Mouse (Mus musculus): ENCODE results near the gene Mlkl.

Gene Mlkl

DNA sequence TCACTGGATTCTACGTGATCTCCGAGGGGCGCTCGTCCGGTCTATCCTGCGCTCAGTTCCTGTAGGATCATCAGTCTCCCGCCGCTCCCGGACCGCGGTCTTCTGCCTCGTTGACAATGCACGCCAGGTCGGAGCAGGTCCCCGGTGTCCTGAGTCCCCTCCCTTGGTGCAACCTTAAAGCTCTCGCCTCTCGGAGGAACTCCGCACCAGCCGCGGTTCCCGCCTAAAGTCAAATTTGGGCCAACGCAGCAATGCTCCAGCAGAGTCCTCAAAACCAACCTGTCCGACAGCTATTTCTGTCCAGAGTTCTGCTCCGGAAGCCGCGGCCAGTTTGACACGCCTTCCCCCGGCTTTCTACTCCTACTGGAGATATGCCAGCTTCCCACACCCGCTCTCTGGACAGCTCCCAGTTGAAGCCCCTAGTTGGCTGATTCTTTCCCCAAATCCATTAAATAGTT lies at the start of gene Mlkl:
Gene Mlkl (minus strand): TSS at position 288 of the 458 bp plus-strand sequence.
- in situ Hi-C loops (cut with MboI; ENCODE audit: low sequenced_read_pairs) = no loop called here

DNA sequence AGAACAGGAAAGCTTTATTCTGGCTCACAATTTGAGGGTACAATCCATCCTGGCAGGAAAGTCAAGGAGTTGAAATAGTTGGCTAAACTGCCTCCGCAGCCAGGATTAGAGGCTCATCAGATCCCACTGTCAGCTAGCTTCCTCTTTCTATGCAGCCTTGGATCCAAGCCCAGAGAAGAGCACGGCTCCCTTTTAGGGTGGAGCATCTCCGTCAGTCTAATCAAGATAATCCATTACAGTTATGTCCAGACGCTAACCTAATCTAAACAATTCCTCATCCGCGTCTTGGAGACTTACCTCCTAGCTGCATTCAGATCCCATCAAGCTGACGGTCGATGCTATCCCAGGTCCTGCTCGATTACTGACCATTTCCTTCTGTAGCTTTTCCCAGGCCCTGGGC lies 47.9 kb upstream of the Mlkl start:
- in situ Hi-C loops (cut with MboI; ENCODE audit: low sequenced_read_pairs) = no loop called here

DNA sequence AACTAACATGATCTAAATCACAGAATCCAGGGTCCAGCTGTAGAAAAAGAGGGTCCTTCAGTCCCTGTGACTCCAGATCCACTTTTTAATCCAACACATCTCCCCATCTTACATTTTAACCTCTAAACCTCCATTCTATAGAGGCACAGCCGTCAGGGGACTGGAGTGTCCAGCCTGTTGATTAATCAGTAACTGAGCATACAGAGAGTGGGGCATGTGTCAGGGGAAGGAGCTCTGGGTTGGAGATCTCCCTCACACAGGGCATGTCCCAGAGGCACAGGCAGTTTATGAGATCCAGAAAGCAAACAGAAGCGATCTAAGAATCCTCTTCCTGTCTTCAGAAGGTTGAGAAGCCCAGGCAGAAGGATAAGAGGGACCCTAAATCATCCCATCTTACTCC lies 46.7 kb upstream of the Mlkl start:
- in situ Hi-C loops (cut with MboI; ENCODE audit: low sequenced_read_pairs) = no loop called here

- in situ Hi-C loops (cut with MboI; ENCODE audit: low sequenced_read_pairs) = no loop called here
Observed at GRCm38 (mm10) chr8:111375192-111375591, 37.2 kb upstream of the Mlkl start.

DNA sequence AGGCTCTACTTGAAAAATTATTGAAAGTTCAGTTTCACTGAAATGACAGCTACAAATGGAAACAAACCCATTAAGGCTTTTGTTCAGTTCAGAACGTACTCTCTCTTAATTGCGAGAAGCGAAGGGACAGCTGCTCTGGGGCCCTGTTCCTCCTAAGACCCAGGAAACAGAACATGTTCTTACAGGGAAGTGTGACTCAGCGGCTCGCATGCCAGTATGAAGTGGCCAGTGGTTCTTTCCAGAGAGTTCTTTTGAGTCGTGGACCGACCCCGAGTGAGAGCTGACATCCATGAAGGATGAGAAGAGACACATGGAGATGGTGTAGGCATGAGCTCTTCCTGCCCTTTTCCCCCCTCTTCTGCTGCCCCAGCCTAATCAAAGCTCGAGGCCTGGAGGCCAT lies 31.7 kb upstream of the Mlkl start:
- in situ Hi-C loops (cut with MboI; ENCODE audit: low sequenced_read_pairs) = no loop called here

- in situ Hi-C loops (cut with MboI; ENCODE audit: low sequenced_read_pairs) = no loop called here
Observed at GRCm38 (mm10) chr8:111367350-111367749, 29.4 kb upstream of the Mlkl start.

DNA sequence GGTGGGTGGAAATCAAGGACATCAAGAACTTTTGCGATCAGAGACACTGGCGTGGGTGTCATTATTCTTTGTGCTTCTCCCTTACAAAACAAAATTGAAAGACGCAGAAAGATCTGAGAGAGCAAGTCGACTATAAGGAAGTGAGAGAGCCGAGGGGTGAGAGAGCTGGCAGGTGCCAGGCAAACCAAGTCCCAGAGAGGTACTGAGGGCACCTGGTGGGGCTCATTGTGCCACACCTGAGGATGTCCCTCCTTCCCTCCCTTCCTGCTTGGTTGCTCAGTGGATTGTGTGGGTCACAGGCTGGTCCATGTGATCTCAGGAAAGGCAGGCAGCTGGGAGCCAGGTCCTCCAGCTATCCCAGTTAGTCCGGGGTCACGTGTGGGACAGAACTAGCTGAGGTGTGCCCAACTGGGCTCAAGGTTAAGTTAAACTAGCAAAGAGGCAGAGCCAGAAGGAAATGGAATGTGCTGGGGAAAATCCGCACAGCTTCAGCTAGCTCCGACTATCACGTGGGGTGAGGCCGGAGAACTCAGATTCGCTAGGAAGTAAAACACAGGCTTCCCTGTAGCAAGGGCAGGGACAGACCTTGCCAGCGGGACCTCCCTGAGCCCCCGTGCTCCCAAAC lies 28.7 kb upstream of the Mlkl start:
- in situ Hi-C loops (cut with MboI; ENCODE audit: low sequenced_read_pairs) = no loop called here

DNA sequence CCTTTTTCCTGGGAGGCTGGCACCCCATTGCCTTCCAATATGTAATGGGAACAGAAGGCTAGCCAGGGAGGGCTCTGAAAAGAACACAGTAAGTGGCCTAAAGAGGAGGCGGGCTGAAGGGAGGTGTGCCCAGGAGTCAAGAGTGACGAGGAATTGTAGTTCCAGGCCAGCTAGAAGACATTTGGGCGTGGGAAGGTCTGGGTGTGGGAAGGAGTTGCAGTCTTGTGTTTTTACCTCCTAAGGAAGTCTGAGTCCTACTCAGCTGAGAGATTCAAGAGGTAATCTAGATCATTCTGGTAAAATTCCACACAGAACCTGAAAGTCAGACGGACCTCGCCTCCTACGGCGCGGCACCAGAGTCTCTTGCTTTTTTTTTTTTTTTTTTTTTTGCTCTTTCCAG lies 25.5 kb upstream of the Mlkl start:
- in situ Hi-C loops (cut with MboI; ENCODE audit: low sequenced_read_pairs) = no loop called here

GRCm38 (mm10) chr8:111360579-111361209 lies 22.7 kb upstream of the Mlkl start:
- in situ Hi-C loops (cut with MboI; ENCODE audit: low sequenced_read_pairs) = no loop called here

GRCm38 (mm10) chr8:111359936-111360335 lies 22.0 kb upstream of the Mlkl start:
- in situ Hi-C loops (cut with MboI; ENCODE audit: low sequenced_read_pairs) = no loop called here

- in situ Hi-C loops (cut with MboI; ENCODE audit: low sequenced_read_pairs) = no loop called here
Observed at GRCm38 (mm10) chr8:111358905-111359304, 20.9 kb upstream of the Mlkl start.

- in situ Hi-C loops (cut with MboI; ENCODE audit: low sequenced_read_pairs) = no loop called here
Observed at GRCm38 (mm10) chr8:111357433-111357832, 19.5 kb upstream of the Mlkl start.

DNA sequence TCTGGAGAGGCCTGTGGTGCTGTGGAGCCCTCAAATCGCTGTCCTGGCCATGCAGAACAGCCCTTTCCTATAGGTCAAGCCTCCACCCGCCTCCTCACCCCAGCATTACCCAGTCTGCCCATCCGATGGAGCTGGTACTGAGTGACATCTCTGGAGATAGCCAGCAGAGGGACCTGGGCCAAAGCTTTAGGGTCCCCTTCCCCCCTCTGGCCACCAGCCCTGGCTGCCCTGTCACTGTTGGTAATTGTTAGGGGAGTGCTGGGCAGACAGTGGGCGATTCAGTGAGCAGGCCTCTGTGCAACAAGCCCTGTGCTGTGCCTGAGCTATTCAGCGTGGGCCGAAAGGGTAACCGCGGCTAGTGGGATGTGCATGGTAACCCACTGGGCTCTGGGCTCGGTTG lies 15.5 kb upstream of the Mlkl start:
- in situ Hi-C loops (cut with MboI; ENCODE audit: low sequenced_read_pairs) = loop anchor here (5.0 kb wide), 1 partner anchor 94 kb away; no protein-coding TSS in a partner anchor

DNA sequence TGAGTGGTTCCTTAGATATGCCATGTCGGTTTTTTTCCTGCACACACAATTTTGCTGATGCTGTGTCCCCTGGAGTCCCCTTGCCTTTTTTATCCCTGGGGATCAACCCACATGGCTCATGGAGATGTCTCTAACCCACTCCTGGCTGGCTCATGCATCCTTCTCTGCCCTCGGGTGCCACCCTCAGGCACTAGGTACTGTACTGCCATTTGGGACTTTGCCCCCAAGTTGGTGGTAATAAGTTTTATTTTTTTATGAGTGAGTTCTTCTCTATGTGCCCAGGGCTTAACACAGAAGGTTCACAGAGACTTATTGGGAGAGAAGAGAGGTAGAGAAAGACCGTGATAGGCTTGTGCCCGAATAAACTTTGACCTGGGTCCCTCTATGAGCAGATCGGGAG lies 14.3 kb upstream of the Mlkl start:
- in situ Hi-C loops (cut with MboI; ENCODE audit: low sequenced_read_pairs) = loop anchor here (5.0 kb wide), 1 partner anchor 95 kb away; no protein-coding TSS in a partner anchor

DNA sequence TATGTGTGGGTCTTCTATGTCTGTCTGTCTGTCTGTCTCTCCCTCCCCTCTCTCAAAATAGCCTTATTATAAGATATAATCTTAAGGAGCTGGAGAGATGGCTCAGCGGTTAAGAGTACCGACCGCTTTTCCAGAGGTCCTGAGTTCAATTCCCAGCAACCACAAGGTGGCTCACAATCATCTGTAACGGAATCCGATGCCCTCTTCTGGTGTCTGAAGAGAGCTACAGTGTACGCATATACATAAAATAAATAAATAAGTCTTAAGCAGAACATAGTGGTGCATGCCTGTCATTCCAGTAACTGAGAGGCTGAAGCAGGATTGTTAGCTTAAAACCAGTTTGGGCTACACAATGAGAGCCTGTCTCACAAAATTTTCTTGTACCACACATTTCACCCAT lies 12.6 kb upstream of the Mlkl start:
- in situ Hi-C loops (cut with MboI; ENCODE audit: low sequenced_read_pairs) = loop anchor here (5.0 kb wide), 1 partner anchor 97 kb away; no protein-coding TSS in a partner anchor

DNA sequence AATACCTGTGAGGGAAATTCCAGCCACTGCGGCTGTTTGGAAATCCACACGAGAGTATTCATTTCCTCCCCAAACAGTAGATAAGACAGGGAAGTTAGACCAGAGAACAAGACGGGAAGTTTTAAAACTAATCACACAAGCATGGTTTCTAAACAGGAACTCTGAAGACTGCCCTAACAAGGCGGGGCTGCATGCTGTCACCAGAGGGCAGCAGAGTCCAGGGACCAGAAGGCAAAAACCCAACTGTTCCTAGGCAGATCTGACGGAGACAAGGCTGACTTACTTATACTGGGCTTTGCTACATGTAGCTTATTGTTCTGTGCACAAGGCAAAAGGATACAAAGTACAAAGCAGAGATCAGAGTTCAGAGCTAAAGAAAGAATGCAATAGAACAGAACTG lies 5.2 kb upstream of the Mlkl start:
- in situ Hi-C loops (cut with MboI; ENCODE audit: low sequenced_read_pairs) = no loop called here

DNA sequence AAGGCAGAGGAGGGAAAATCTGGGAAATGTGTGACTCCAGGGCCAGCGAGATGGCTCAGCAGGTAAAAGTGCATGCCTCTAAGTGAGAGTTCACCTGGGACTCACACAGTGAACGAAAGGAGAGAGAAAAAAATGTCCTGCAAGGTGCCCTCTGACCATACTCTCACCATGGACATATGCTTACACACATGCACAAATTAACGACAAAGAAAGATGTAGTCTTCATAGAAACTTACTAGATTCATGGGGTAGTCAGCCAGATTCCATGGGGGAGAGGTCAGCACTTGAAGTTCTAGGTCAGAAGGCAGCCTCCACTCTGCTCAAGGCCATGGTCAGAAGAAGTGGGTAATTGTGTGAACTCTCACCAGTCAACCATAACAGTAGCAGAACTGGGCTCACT lies 2.2 kb upstream of the Mlkl start:
- in situ Hi-C loops (cut with MboI; ENCODE audit: low sequenced_read_pairs) = no loop called here

DNA sequence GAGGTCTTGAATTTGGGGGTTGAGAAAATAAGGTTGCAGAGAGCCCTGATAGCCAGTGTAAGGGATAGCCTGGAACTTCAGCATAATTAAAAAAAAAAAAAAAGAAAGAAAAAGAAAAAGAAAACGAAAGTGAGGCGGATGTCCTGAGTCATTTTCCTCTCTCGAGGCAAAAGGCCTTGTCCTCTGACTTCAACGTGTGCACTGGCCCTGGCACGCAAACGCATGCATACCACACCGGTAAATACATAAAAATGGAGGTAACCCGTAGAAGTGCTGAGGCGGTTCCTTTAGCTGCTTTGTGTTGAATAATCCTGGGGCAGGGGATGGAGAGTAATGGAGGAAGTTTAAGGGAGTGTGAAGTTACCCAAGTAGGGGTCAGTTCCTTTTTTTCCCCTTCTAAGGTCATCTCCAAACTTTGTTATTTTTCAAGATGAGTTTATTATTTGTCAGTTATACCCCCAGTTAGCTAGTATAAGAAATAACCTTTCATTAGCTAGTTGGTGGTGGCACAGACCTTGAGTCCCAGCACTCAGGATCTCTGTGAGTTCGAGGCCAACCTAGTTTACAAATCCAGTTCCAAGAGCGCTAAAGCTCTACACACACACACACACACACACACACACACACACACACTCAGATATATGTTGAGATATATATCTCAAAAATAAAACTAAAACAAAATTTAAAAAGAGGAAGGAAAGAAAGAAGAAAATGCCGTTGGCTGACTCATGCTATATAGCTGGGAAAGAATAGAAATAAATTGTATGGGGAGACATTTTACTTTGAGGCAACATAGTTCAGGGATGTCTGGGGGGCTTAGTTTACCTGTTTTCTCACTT lies 612 bp upstream of the Mlkl start:
- in situ Hi-C loops (cut with MboI; ENCODE audit: low sequenced_read_pairs) = no loop called here

GRCm38 (mm10) chr8:111337311-111337889 lies 577 bp downstream of the Mlkl start:
- in situ Hi-C loops (cut with MboI; ENCODE audit: low sequenced_read_pairs) = no loop called here

GRCm38 (mm10) chr8:111336692-111337091 lies 1.3 kb downstream of the Mlkl start:
- in situ Hi-C loops (cut with MboI; ENCODE audit: low sequenced_read_pairs) = no loop called here

DNA sequence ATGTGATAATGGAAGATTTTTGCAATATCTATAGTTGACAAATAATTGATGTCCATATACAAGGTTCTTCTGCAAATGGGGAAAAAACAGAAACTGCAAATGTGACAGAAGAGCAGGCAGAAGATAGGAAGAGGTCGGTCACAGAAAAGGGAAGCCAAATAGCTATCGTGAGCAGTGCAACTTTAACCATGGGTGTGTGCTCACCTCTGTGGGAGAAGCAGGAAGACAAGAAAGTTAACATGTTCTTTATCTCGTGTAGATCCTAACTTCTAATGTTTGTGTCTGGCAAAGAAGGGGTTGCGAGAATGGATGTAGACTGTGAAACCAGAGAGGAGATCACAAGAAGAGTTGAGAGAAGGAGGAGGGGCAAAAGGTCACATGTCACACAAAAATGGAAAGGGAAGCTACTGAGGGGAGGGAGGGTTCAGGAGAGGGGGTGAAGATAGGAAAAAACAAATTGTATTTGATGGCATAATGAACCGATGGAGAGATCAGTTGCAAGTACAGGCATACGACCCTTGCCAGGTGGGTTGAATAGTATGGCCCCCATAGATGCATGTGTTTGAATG lies 12.7 kb downstream of the Mlkl start:
- in situ Hi-C loops (cut with MboI; ENCODE audit: low sequenced_read_pairs) = no loop called here

All from CH12F3 (cell line).